Mouse (Mus musculus): ENCODE measurements around the gene Ttll3. TPM values are rescaled to one million over a fixed set of nuclear protein-coding genes. Genes with fewer than 3 reads are reported as not detected.
A peak's percentile ranks its signal among the peaks of the same experiment; 100 is the strongest.

Gene Ttll3
- polyA plus RNA-seq, 1 experiment from 2014 or later, result 7.4 TPM

DNA sequence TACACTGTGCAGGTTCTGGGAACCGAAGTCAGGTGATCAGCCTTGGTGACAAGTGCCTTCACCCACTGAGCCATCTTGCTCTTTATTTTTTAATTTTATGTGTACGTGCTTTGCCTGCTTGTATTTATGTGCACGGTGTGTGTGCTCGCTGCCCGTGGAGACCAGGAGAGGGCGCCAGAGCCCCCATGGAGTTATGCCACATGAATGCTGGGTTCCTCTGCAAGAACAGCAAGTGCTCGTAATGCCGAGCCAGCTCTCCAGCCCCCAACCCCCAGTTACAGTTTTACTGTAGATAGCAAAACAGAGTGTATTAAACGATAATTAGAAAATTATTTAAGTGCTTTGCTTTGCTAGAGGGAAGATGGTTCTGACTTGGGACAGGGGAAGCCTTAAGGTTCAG, 17.6 kb downstream of the Ttll3 start:
- no peaks in the 10 kb centered on the region for H3K9me3 ChIP-seq
- H3K36me3 ChIP-seq, result peaks cover 22% of the 10 kb centered on the region
- H3K4me3 ChIP-seq, result no peak overlapping the region
- H3K27ac ChIP-seq, result no peak overlapping the region
- no peaks in the 10 kb centered on the region for H3K4me1 ChIP-seq (replicated peaks)
- WGBS, result 76% methylated on average over 9 of the region's 9 CpGs
- no peaks in the 10 kb centered on the region for H3K27me3 ChIP-seq (ENCODE audit: insufficient read depth, poor library complexity, severe bottlenecking)
- DNase-seq (ENCODE audit: low spot score), result no peak

DNA sequence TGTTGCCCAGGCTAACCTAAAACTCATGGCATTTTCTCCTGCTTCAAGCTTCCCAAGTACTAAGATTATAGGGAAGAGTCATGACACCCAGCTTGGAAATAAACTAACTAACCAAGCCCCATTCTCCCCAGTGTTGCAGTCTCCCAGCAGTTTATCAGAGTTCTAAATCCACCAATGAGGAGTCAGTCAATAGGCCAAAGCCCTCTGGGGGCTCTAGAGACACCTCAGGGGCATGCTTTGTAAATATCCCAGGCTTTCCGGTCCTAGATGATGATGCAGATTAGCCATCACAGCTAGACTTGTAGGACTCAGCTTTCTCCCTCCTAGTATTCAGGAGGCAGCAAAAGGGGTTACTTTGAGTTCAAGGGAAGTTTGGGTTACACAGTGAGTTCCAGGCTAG, 20.9 kb downstream of the Ttll3 start:
- no peaks in the 10 kb centered on the region for H3K9me3 ChIP-seq
- H3K36me3 ChIP-seq, result peaks cover 39% of the 10 kb centered on the region
- H3K27ac ChIP-seq, result no peak overlapping the region
- H3K4me3 ChIP-seq, result no peak overlapping the region
- 72% methylated on average over 1 of the region's 1 CpGs for WGBS
- H3K27me3 ChIP-seq (ENCODE audit: insufficient read depth, poor library complexity, severe bottlenecking), result no peaks in the 10 kb centered on the region
- no peaks in the 10 kb centered on the region for H3K4me1 ChIP-seq (replicated peaks)
- no peak for DNase-seq (ENCODE audit: low spot score)

DNA sequence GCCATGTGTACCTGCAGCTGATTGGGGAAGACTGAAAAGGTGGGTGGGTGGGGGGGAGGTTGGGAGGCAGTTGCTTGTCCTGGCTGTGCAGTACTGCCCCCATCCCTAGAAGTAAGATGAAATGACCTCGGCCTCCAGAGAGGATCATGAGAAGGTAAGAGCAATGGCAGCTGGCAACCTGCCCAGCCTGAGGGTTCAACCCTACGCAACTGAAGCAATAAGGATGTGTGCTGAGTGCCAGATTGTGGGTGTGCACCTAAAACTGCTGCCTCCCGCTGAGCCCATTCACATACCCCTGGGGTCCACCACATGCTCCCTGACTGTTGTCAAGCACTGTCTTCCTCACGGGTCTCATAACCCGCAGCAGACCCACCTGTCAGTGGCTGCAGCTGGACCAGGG, 27.4 kb downstream of the Ttll3 start:
- WGBS, result 92% methylated on average over 5 of the region's 5 CpGs
- H3K36me3 ChIP-seq, result peaks cover 39% of the 10 kb centered on the region
- no peak overlapping the region for H3K27ac ChIP-seq
- H3K4me3 ChIP-seq, result no peak overlapping the region
- DNase-seq (ENCODE audit: low spot score), result no peak
- H3K27me3 ChIP-seq (ENCODE audit: insufficient read depth, poor library complexity, severe bottlenecking), result no peaks in the 10 kb centered on the region
- no peaks in the 10 kb centered on the region for H3K9me3 ChIP-seq
- peaks cover 25% of the 10 kb centered on the region for H3K4me1 ChIP-seq (replicated peaks)

DNA sequence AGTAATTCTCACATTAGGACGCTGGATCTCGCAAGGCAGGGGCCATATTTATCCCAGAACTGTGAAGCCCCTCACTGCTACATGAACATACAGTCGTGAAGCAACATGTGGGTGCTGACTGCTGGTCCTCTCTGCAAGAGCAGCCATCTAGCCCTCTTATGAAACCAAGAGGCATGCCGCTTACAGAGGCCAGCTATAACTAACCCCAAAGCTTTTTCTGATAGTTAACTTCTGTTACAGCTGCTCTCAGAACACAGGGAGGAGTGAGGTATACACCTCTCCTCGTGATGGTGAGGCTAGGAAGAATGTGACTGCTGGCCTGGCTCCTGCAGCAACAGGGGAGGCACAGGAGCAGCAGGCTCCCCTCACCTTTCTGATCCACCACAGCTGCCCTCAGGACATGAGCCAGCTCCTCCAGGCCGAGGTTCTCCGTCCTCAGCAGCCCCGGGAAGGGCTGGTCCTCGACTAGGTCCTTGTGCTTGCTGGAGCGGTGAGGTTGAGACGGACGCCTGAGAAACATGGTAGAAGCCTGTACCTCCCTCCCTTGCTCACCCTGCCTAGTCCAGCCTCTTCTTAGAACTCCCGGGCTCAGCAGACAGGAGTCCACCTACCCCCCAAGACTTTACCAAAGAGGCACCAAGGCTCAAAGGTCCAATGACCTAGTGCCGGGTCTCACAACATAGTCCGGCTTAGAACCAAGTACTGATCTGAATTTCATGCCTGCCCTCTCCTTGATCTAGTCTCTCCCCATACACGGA, 29.6 kb downstream of the Ttll3 start:
- Histone ChIP-seq H3K4me1 (replicated peaks) (peaks cover 25% of the 10 kb centered on the region), H3K9me3 (no peaks in the 10 kb centered on the region), H3K27me3 (ENCODE audit: insufficient read depth, poor library complexity, severe bottlenecking) (no peaks in the 10 kb centered on the region), H3K4me3 (peak overlapping the region; percentile 71), H3K36me3 (peaks cover 30% of the 10 kb centered on the region), H3K27ac (peak overlapping the region; percentile 88)
- WGBS, result 18% methylated on average over 16 of the region's 16 CpGs
- DNase-seq (ENCODE audit: low spot score), result no peak

DNA sequence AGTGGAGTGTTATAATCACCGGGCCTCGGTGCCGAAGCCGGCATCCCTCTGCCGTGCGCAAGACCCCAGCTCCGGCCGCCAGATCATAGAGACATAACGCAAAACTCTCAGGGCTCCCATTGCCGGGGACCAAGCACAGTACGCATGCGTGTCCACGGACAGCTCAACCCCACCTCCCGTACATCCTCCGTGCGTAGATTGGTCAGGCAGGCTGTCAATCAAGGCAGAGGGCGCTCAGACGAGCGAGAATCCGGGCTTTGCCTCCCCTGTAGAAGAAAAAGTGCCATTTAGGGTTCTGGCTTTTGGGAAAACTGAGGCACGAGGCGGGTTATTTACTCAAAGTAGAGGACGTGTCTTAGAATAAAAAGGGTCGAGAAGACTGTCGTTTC, 30.1 kb downstream of the Ttll3 start, which contains the start of gene Rpusd3:
Gene Rpusd3 (minus strand): TSS at position 142 of the 389 bp plus-strand sequence.
- under 1% methylated on average over 25 of the region's 25 CpGs for WGBS
- Histone ChIP-seq H3K4me1 (replicated peaks) (peaks cover 25% of the 10 kb centered on the region), H3K4me3 (peak within 1 kb of the TSS; percentile 71), H3K9me3 (no peaks in the 10 kb centered on the region), H3K27me3 (ENCODE audit: insufficient read depth, poor library complexity, severe bottlenecking) (no peaks in the 10 kb centered on the region), H3K36me3 (peaks cover 30% of the 10 kb centered on the region), H3K27ac (peak within 1 kb of the TSS; percentile 88)
- peak; percentile 96 for DNase-seq (ENCODE audit: low spot score)

DNA sequence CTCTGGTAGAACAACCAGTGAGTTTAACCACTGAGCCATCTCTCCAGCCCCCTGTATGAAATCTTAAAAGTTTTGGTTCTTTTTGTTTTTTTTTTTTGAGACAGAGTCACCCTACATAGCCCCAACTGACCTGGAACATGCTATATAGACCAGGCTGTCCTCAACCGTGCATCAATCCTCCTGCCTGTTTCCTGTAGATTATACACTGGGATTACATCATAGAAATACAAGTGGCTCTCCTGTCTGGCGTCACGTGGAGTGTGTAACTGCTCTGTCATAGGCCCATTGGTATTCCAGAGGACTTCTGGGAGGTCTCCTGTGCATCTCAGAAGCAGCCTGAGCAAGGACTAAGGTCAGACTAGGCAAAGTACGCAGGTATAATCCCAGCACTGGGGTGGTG, 33.9 kb downstream of the Ttll3 start:
- H3K4me3 ChIP-seq, result no peak overlapping the region

DNA sequence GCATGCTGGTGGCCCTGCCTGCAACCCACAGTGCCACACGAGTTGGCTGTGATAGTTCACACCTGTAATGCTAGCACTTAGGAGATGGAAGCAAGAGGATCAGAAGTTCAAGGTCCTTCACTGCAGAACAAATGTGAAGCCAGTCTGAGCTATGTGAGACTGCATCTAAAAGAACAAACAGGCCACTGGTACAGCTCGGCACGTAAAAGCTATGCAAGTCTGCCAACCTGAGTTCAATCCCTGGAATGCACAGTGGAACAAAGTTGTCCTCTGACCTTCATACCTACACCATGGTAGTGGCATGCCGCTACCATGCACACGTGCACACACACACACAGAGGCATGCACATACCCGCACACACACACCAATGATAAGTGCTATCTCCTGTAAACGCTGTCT, 35.1 kb downstream of the Ttll3 start:
- WGBS, result 92% methylated on average over 7 of the region's 7 CpGs
- Histone ChIP-seq H3K4me1 (replicated peaks) (peaks cover 7% of the 10 kb centered on the region), H3K4me3 (no peak overlapping the region), H3K27me3 (ENCODE audit: insufficient read depth, poor library complexity, severe bottlenecking) (no peaks in the 10 kb centered on the region), H3K27ac (no peak overlapping the region), H3K36me3 (no peaks in the 10 kb centered on the region), H3K9me3 (no peaks in the 10 kb centered on the region)
- no peak for DNase-seq (ENCODE audit: low spot score)

More for the DNA sequence above, 33.9 kb downstream of the Ttll3 start:
- Histone ChIP-seq H3K36me3 (no peaks in the 10 kb centered on the region), H3K4me1 (replicated peaks) (peaks cover 18% of the 10 kb centered on the region), H3K27me3 (ENCODE audit: insufficient read depth, poor library complexity, severe bottlenecking) (no peaks in the 10 kb centered on the region), H3K9me3 (no peaks in the 10 kb centered on the region), H3K27ac (no peak overlapping the region)
- no peak for DNase-seq (ENCODE audit: low spot score)
- 88% methylated on average over 4 of the region's 4 CpGs for WGBS

DNA sequence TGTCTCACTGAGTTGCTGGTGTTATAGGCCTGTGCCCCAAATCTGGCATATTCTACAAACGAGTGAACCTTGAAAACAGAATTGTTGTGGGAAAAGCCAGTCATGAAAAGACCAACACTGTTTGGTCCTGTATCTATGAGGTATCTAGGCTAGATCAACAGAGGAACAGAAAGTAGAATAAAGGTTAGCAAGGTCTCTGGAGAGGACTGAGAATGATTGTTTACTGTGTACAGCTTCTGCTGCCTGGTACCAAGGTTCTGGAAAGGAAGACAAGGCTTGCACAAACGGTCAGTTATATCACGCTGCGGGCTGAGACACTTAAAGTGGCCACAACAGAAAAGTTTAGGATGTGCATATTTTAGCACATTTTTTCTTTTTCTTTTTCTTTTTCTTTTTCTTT, 37.6 kb downstream of the Ttll3 start:
- Histone ChIP-seq H3K36me3 (no peaks in the 10 kb centered on the region), H3K4me1 (replicated peaks) (no peaks in the 10 kb centered on the region), H3K4me3 (no peak overlapping the region), H3K27me3 (ENCODE audit: insufficient read depth, poor library complexity, severe bottlenecking) (no peaks in the 10 kb centered on the region), H3K27ac (no peak overlapping the region), H3K9me3 (no peaks in the 10 kb centered on the region)
- 92% methylated on average over 4 of the region's 4 CpGs for WGBS
- no peak for DNase-seq (ENCODE audit: low spot score)

DNA sequence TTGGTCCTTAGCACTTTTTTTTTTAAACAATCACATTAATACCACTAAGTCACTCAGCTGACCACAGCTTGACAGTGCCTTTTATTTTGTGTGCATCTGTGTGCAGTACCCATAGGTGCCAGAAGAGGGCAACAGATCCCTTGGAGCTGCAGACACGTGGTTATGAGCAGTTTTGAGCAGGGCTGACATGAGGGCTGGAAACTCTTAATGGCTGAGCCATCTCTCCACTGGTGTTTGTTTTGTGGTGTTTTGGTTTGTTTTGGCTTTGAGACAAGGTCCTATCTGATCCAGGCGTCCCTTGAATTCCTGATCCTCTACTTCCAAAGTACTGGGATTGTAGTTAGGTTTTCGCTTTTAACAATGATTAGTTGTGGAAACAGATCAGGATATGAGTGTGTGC, 38.3 kb downstream of the Ttll3 start:
- Histone ChIP-seq H3K4me3 (no peak overlapping the region), H3K4me1 (replicated peaks) (no peaks in the 10 kb centered on the region), H3K9me3 (no peaks in the 10 kb centered on the region), H3K36me3 (no peaks in the 10 kb centered on the region), H3K27me3 (ENCODE audit: insufficient read depth, poor library complexity, severe bottlenecking) (no peaks in the 10 kb centered on the region), H3K27ac (no peak overlapping the region)
- WGBS, result 64% methylated on average over 3 of the region's 3 CpGs
- peak; percentile 47 for DNase-seq (ENCODE audit: low spot score)

DNA sequence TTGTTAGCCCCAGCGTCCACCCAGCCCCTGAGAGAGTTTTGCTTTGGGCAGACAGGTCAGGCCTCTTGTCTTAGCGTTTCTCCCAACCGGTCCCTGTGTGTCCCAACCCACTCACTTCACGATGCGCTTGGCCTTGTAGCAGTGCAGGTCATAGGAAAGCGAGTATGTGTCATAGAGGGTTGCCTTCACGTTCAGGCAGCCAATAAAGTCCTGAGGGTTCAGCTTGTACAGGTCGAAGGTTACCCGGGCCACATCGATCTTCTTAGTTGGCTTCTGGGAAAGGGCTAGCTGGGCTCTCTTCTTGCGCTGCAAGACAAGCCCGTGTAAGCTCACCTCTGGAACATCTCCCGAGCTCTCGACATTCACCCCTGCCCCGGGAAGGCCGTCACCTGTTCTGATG, 38.9 kb downstream of the Ttll3 start:
- H3K4me3 ChIP-seq, result no peak overlapping the region
- DNase-seq (ENCODE audit: low spot score), result no peak
- no peaks in the 10 kb centered on the region for H3K36me3 ChIP-seq
- no peaks in the 10 kb centered on the region for H3K4me1 ChIP-seq (replicated peaks)
- no peaks in the 10 kb centered on the region for H3K9me3 ChIP-seq
- no peak overlapping the region for H3K27ac ChIP-seq
- WGBS, result 92% methylated on average over 16 of the region's 16 CpGs
- no peaks in the 10 kb centered on the region for H3K27me3 ChIP-seq (ENCODE audit: insufficient read depth, poor library complexity, severe bottlenecking)

DNA sequence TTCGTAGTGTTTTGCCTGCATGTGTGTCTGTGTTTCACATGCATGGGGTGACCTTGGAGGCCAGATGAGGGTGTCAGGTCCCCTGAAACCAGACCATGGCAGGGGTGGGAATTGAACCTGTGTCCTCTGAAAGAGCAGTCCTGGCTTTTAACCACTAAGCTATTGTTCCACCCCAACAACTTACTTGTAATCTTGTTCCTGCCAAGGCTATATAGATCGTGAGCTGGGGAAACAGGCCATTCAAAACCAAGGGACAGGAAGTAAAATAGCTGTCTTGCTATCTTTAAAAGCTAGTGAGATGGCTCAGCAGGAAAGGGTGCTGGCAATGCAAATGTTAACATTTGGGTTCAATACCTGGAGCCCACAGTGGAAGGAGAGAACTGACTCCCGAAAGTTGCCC, 40.9 kb downstream of the Ttll3 start:
- Histone ChIP-seq H3K4me3 (no peak overlapping the region), H3K36me3 (no peaks in the 10 kb centered on the region), H3K4me1 (replicated peaks) (no peaks in the 10 kb centered on the region), H3K27me3 (ENCODE audit: insufficient read depth, poor library complexity, severe bottlenecking) (no peaks in the 10 kb centered on the region), H3K27ac (no peak overlapping the region), H3K9me3 (no peaks in the 10 kb centered on the region)
- DNase-seq (ENCODE audit: low spot score), result no peak
- WGBS, result 80% methylated on average over 3 of the region's 3 CpGs

DNA sequence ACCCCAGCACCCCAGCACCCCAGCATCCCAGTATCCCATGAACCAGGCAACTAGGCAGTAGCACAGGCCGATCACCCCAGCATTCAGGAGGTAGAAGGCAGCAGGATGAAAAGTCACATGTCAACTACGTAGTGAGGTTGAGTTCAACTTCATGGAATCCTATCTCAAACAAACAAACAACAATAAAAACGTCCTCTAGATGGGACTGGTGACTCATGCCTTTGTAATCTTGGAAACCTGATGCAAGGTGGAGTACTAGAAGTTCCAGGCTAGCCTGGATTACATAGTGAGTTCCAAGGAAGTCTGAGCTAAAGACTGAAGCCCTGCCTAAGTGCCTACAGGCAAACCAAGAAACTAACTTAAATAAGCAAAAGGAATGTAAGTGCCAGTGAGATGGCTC, 41.8 kb downstream of the Ttll3 start:
- no peak overlapping the region for H3K27ac ChIP-seq

DNA sequence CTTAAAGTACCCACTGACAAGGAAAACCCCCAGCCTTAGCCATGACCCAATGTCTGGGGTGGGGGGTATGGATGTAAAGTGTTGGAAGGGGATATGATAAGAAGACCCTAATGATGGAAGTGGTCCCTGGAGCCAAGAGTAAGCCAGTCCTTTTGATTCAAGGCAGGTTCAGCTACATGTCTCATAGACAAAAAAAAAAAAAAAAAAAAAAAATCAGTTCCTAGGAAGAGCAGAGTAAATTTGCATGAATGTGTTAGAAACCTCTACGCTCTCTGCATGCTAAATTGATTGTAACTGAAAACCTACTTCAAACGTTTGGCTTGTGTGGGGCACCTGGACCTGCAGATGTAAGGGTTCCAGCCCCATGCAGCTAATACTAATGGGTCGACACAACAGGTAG, 42.7 kb downstream of the Ttll3 start:
- DNase-seq (ENCODE audit: low spot score), result no peak
- H3K9me3 ChIP-seq, result no peaks in the 10 kb centered on the region
- no peaks in the 10 kb centered on the region for H3K27me3 ChIP-seq (ENCODE audit: insufficient read depth, poor library complexity, severe bottlenecking)
- no peak overlapping the region for H3K27ac ChIP-seq
- WGBS, result 71% methylated on average over 3 of the region's 3 CpGs
- H3K4me1 ChIP-seq (replicated peaks), result no peaks in the 10 kb centered on the region
- no peak overlapping the region for H3K4me3 ChIP-seq
- no peaks in the 10 kb centered on the region for H3K36me3 ChIP-seq

More for the DNA sequence above, 41.8 kb downstream of the Ttll3 start:
- H3K36me3 ChIP-seq, result no peaks in the 10 kb centered on the region
- WGBS, result 65% methylated on average over 3 of the region's 3 CpGs
- no peak for DNase-seq (ENCODE audit: low spot score)
- no peak overlapping the region for H3K4me3 ChIP-seq
- no peaks in the 10 kb centered on the region for H3K27me3 ChIP-seq (ENCODE audit: insufficient read depth, poor library complexity, severe bottlenecking)
- H3K9me3 ChIP-seq, result no peaks in the 10 kb centered on the region
- H3K4me1 ChIP-seq (replicated peaks), result no peaks in the 10 kb centered on the region

DNA sequence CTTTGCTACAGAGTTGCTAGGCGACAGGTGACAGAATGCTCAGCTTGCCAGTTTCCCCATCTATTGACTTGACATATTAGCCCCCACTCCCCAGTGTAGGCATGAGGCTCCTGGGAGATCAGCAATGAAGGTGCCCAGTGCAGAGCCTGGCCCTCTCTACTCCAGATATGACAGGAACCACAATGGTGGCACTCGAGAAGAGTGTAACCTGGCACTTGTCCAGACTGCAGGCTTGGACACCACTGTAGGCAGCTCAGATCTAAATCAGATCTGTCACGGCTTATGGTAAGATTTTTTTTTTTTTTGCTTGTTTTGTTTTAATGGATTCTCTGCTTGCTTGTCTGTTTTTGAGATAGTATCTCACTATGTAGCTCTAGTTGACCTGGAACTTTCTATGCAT, 44.6 kb downstream of the Ttll3 start:
- no peak overlapping the region for H3K27ac ChIP-seq
- no peak for DNase-seq (ENCODE audit: low spot score)
- H3K9me3 ChIP-seq, result no peaks in the 10 kb centered on the region
- no peaks in the 10 kb centered on the region for H3K36me3 ChIP-seq
- H3K4me3 ChIP-seq, result no peak overlapping the region
- 80% methylated on average over 3 of the region's 3 CpGs for WGBS
- no peaks in the 10 kb centered on the region for H3K4me1 ChIP-seq (replicated peaks)
- H3K27me3 ChIP-seq (ENCODE audit: insufficient read depth, poor library complexity, severe bottlenecking), result no peaks in the 10 kb centered on the region
